ENCODE assay signal across 8 mouse cellular contexts in the genomic region with DNA sequence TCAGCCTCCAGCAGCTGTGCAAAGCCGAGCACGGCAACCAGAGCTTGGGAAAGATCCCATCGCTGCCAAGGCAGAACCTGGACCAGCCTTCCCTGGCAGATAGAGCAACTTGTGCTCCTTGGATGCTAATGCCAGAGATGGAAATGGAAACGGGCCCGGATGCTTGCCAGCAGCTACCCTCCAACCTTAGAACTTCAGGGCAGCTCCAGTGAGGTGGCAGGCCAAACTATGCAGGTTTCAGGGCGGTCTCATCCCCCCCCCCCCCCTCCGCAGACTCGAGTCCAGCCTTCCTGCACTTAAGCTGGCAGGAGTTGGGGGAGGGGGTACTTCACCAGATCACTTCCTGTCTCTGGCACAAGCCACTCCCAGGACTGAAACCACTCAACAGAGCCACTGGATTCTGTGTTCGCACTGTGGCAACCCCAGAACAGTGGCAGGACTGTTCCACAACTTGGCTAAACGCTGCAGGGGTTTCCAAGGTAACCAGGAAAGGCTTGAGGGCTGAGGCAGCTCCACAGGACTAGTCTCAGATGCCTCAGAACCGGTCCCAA. TPM values are rescaled to one million over a fixed set of nuclear protein-coding genes. Genes with fewer than 3 reads are reported as not detected.
DNase-seq lines count a peak whose midpoint lies in the region; ATAC-seq lines count a peak whose summit lies in the region.
"Had no signal": no experiment of that assay in that cellular context is flagged by ENCODE, and none has a peak within 500 bp of the region (broad histone marks: within the 10 kb centered on the region; RNA-seq: fewer than 3 reads in every experiment).

No protein-coding gene starts in this region.

- no peak overlapping the region for H3K9ac ChIP-seq in hindbrain, embryonic 15.5 days
- H3K9ac ChIP-seq: stomach, embryonic 15.5 days had no signal

- peak overlapping the region; percentile 18 for H3K4me2 ChIP-seq in hindbrain, embryonic 15.5 days
- H3K4me2 ChIP-seq: stomach, embryonic 15.5 days had no signal

- peak; percentile 64 for ATAC-seq in CD4-positive, CD25-positive, alpha-beta regulatory T cell, adult 4 months
- ATAC-seq in hindbrain, embryonic 15.5 days (ENCODE audit: low FRiP score, low read depth), result peak; percentile 71

- H3K4me1 ChIP-seq in forebrain, embryonic 10.5 days, result peaks cover 50% of the 10 kb centered on the region
- H3K4me1 ChIP-seq in hindbrain, embryonic 15.5 days (replicated peaks), result peaks cover 54% of the 10 kb centered on the region
- H3K4me1 ChIP-seq: stomach, embryonic 15.5 days had no signal

- H3K27ac ChIP-seq in forebrain, embryonic 10.5 days, result peak overlapping the region; percentile 67
- peak overlapping the region; percentile 74 for H3K27ac ChIP-seq in hindbrain, embryonic 15.5 days (replicated peaks)
- H3K27ac ChIP-seq: stomach, embryonic 15.5 days had no signal

- H3K27me3 ChIP-seq in forebrain, embryonic 10.5 days (ENCODE audit: poor library complexity, severe bottlenecking), result no peaks in the 10 kb centered on the region
- H3K27me3 ChIP-seq in hindbrain, embryonic 15.5 days, result no peaks in the 10 kb centered on the region
- H3K27me3 ChIP-seq: stomach, embryonic 15.5 days had no signal

- no peak overlapping the region for H3K4me3 ChIP-seq in forebrain, embryonic 10.5 days
- no peak overlapping the region for H3K4me3 ChIP-seq in hindbrain, embryonic 15.5 days
- H3K4me3 ChIP-seq: stomach, embryonic 15.5 days had no signal

- no peaks in the 10 kb centered on the region for H3K36me3 ChIP-seq in forebrain, embryonic 10.5 days (replicated peaks)
- no peaks in the 10 kb centered on the region; the same call in 1 of the 2 replicates for H3K36me3 ChIP-seq in hindbrain, embryonic 15.5 days
- H3K36me3 ChIP-seq: stomach, embryonic 15.5 days had no signal

- 55% methylated on average over 11 of the region's 11 CpGs for WGBS in forebrain, embryonic 10.5 days
- 40% methylated on average over 11 of the region's 11 CpGs for WGBS in hindbrain, embryonic 15.5 days

- DNase-seq in ZHBTc4 (ENCODE audit: low read depth, low spot score), result peak; percentile 49
- peak; percentile 36 for DNase-seq in forebrain, embryonic 10.5 days (ENCODE audit: extremely low spot score, low spot score)
- DNase-seq in lung, adult 18-20 months, result peak; percentile 46 to 72
- DNase-seq in right cerebral cortex, postnatal 10 days (ENCODE audit: low spot score in 2 of 2), result peak; percentile 83 to 89
- no peak for DNase-seq in B cell, adult 2 months

- H3K9me3 ChIP-seq in forebrain, embryonic 10.5 days, result no peaks in the 10 kb centered on the region
- H3K9me3 ChIP-seq in hindbrain, embryonic 15.5 days, result no peaks in the 10 kb centered on the region
- H3K9me3 ChIP-seq: stomach, embryonic 15.5 days had no signal

RNA-seq across cellular contexts. Expression of gene Snph, which starts 26.9 kb away (rescaled TPM):
- not detected for polyA plus RNA-seq in CD4-positive, CD25-positive, alpha-beta regulatory T cell, adult 4 months (2017; shearing (Covaris generic))
- 0.90 and 1.1 TPM in 2 replicates for polyA plus RNA-seq in forebrain, embryonic 10.5 days (2016; fragmentation: Nextera tagmentation; extraction: Ambion mirVana)
- 24.1 and 27.7 TPM in 2 replicates for polyA plus RNA-seq in hindbrain, embryonic 15.5 days (2015; fragmentation: Nextera tagmentation; extraction: Ambion mirVana)

RNA-seq across cellular contexts. Expression of gene Sdcbp2, which starts 33.1 kb away (rescaled TPM):
- 100 to 1,000 TPM in 1 of 2 experiments, 10 to 100 TPM in 1; 99.8 to 108 TPM for polyA plus RNA-seq in CD4-positive, CD25-positive, alpha-beta regulatory T cell, adult 4 months (2017; shearing (Covaris generic))
- polyA plus RNA-seq in forebrain, embryonic 10.5 days (2016; fragmentation: Nextera tagmentation; extraction: Ambion mirVana), result 0.43 and 0.79 TPM in 2 replicates
- 0.71 and 0.73 TPM in 2 replicates for polyA plus RNA-seq in hindbrain, embryonic 15.5 days (2015; fragmentation: Nextera tagmentation; extraction: Ambion mirVana)

Comparison
In these comparisons a context has a peak if more than half of its experiments do, and no peak if none do; other contexts are left out.
1. DNase-seq: peak in ZHBTc4 (single experiment), forebrain, embryonic 10.5 days (single experiment), lung, adult 18-20 months (2 of 2) and right cerebral cortex, postnatal 10 days (2 of 2); none in B cell, adult 2 months (0 of 2).
2. RNA of gene Snph, which starts 26.9 kb away (polyA plus RNA-seq): 24.1 to 27.7 TPM in hindbrain, embryonic 15.5 days; 0.90 to 1.1 TPM in forebrain, embryonic 10.5 days and not detected in CD4-positive, CD25-positive, alpha-beta regulatory T cell, adult 4 months; every median in the first group is over 10 times any median in the second.
3. RNA of gene Sdcbp2, which starts 33.1 kb away (polyA plus RNA-seq): 99.8 to 108 TPM in CD4-positive, CD25-positive, alpha-beta regulatory T cell, adult 4 months; 0.43 to 0.79 TPM in forebrain, embryonic 10.5 days and 0.71 to 0.73 TPM in hindbrain, embryonic 15.5 days; every median in the first group is over 10 times any median in the second.